Mouse (Mus musculus): ENCODE measurements around the gene Eddm3b.
"Not testable (repeated sequence)": the region's sequence is repeated elsewhere in the genome, so short reads cannot be mapped to it uniquely, and the experiment has no call there.

Gene Eddm3b

DNA sequence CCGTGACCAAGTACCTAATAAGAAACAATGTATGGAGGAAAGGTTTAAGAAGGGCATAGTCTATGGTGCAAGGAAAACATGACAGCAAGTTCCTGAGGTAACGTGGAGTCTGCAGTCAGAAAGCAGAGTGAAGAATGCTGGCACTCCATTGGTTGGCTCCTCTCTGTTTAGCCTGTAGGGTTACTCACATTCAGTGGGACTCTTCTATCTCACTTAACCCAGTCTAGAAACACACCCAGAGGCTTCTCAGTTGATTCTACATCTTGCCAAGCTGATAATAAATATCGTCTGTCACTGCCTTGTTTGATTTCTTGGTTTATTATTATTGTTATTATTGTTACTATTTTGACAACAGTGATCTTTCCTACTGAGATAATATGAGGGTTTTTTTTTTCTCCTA, 28.3 kb downstream of the Eddm3b start:
- no peak for DNase-seq (ENCODE audit: low read depth)

DNA sequence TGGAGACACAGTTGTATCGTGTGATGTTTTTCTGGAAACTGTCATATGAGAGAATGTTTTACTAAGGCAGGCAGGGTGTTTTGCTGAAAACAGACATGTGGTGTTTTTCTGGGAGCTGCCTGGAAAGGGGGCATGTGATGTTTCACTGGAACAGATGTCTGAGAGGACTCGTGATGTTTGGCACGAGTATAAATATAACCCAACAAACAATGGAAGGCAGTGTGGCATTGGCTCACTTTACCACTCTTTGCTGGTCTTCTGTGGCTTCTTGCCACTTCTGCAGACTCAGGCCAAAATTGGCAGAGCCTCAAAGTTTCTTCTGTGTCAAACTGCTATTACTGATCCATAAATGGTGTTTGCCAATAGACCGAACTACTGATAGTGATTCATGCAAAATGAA, 29.1 kb downstream of the Eddm3b start:
- peak; percentile 24 for DNase-seq (ENCODE audit: low read depth)

DNA sequence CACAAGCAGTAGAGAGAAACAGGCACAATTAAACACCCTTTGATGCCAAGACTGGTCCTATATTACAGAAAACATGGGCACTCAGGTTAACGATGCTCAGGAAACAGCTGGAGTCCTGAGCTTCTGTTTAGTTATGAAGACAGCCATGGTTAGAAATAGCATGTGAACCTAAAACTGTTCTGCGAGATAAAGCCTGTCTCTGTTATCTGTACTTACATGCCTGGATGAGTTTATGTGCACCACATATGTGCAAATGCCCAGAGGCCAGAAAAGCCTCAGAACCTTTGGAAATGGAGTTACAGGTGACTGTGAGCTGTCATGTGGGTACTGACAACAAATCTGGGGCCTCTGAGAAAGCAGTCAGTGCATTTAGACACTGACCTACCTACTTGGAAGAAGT, 29.7 kb downstream of the Eddm3b start:
- no peak for DNase-seq (ENCODE audit: low read depth)

DNA sequence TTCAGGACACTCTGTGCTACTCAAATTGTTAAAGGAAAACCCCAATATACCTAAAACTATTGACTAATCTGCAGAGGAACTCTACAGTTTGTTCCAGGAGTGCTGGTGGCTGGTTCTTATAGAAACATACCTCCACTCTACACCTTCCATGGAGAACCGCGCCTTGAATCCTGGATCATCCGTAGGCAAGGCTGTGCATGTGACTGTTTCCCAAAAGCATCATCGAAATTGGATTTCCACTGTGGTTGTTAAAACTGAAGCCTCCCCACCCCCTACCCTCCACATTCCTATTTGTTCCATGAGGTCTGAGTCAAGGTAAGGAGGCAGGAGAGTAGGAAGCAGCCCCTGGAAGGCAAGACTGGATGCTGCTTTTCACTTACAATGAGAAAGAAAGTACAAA, 30.2 kb downstream of the Eddm3b start:
- no peak for DNase-seq (ENCODE audit: low read depth)

DNA sequence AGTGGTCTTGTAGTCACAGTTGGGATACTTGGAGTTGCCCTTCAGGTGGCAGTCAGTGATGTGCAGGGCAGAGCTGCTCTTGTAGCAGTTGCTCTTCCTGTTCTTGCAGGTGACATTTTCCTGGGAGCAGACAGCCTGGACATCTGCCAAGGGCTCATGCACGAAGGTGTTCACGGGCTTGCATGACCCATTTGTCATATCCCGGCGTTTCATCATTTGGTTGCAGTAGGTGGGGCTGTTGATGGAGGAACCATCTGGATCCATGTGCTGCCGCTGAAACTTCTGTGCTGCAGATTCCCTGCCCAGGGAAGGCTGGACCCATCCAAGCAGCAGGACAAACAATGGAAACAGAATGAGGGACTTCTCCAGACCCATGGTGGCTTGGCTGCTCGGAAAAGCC, 31.3 kb downstream of the Eddm3b start:
- no peak for DNase-seq (ENCODE audit: low read depth)

DNA sequence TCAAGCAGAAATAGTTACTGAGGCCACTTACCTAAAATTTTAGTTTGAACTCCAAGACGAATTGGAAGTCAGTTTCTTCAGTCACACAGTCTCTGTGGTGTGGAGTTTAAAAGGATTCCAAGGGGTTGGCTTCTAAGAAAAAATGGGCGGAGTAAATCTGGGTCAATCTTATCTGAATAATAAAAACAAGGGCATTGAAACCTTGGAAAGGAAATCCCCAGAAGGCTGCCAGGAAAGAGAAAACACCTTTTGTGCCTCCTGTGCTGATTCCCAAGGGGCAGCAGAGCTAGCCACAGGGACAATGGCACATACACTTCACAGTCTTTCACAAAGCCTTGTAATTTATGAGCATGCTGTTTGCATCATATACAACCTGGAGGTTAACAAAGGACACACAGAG, 32.5 kb downstream of the Eddm3b start, which contains the start of gene Rnase1:
Gene Rnase1 (minus strand): TSS at position 101 of the 400 bp plus-strand sequence.
- no peak for DNase-seq (ENCODE audit: low read depth)

DNA sequence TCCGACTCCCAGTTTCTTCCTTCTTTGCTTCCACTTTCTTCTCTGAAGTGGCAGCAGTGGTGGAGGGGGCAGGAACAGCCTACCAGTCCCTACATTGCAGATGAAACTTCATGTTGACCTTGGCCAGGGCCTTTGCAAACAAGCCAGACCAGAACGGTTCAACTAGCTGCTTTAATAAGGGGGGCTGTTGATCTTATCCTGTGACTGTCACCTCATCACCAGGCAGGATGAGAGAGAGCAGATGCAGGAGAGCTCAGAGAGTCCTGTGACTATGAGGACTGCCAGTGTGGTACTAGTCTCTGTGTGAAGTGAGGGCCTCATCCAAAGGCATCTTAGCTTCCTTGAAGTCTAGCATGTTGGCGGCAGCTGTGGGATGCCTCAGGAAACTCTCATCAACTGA, 33.8 kb downstream of the Eddm3b start:
- no peak for DNase-seq (ENCODE audit: low read depth)

DNA sequence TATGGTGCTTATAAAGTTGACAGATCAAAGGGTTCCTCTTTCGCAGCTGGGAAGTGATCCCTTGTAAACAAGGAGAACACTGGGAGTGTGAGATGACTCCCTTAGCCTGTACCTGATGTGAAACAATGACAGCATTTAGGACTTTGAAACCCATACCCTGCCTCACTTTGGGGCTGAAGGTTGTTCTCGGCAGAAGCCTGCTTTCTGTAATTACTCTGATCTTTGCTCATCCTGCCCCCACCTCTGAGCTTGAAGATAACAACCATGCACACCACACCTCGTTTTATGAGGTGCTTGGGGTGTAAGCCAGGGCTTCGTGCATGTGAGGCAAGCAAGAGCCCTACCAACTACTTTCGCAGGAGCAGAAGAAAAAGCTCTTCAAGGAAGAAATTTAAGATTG, 34.9 kb downstream of the Eddm3b start:
- no peak for DNase-seq (ENCODE audit: low read depth)

DNA sequence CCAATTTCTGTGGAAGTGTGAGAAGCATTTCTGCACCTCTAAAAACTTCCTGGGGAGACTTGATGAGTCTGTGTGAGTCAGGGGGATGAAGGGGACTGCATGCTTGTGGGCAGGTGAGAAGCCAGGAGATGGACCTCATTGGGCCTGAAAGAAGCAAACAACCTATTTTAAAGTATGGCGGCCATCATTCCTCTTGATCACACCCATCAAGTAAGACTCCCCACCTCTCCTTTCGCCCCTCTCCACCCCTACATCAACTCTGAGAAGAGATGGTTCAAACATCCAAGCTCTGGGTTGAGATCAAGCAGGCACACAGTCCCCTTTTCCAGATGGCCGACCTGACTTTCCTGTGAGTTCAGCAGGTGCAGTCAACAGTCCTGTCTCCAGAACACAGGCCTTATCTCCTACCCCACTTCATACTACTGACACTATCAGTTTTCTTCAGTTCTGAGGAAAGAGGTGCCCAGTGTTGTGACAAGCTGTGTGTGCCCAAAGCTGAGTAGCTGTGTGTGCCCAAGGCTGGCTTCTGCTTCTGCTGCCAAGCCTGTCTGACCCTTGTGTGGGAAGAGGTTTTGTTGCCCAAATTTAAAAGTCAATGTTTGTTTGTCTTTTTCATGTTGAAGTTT, 36.1 kb downstream of the Eddm3b start:
- no peak for DNase-seq (ENCODE audit: low read depth)

DNA sequence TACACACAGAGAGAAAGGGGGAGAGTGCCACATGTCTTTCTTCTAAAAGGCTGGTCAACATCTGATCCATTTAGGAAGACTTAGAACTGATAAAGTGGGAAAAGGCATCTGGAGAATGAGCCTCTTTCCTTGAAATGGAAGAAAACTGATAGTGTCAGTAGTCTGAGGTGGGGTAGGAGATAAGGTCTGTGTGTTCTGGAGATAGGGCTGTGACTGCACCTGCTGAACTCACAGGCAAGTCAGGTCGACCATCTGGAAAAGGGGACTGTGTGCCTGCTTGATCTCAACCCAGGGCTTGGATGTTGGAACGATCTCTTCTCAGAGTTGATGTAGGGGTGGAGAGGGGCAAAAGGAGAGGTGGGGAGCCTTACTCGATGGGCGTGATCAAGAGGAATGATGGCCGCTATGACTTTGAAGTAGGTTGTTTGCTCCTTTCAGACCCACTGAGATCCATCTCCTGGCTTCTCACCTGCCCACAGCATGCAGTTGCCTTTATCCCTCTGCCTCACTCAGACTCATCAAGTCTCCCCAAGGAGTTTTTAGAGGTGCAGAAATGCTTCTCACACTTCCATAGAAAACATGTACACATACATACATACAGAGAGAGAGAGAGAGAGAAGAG, 38.1 kb downstream of the Eddm3b start:
- no peak for DNase-seq (ENCODE audit: low read depth)

DNA sequence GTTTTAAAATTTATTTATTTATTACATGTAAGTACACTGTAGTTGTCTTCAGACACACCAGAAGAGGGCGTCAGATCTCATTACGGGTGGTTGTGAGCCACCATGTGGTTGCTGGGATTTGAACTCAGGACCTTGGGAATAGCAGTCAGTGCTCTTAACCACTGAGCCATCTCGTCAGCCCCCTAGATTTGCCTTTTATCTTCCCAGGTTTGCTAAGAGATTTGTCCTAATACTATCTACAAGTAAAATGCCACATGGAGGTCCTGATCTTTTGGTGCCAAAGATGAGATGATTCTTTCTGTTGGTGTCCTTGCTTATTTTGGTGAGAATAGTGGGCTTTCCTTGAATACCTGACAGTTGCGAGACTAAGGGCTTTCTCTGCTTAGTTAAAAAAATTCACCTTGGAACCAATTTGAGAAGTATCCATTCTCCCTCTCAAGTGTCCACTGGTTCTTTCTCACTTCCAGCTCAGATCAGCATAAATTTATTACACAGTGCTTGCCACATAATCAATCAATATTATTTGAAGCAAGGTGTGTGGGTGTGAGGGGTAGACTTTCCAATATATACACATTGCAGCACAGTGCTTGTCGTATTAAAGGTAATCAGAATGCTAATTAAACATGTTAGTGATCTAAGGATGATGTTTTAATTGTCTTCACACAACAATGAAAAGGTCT, 42.0 kb downstream of the Eddm3b start:
- DNase-seq (ENCODE audit: low read depth), result no peak

DNA sequence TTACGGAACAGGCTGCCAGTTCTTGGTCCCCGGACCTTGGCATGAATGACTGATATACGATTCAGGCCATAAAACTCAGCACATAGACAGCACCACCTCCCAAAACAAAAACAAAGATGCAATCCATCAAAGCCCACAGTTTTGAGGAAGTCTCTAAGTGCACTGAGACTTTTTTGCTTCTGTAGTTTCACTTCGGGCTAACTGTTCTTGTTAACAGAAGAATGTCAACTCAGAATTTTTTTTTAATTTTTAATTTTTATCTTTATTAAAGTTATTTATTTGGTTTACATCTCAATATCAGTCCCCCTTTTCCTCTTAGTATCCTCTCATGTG, 42.5 kb downstream of the Eddm3b start:
- DNase-seq (ENCODE audit: low read depth), result no peak

DNA sequence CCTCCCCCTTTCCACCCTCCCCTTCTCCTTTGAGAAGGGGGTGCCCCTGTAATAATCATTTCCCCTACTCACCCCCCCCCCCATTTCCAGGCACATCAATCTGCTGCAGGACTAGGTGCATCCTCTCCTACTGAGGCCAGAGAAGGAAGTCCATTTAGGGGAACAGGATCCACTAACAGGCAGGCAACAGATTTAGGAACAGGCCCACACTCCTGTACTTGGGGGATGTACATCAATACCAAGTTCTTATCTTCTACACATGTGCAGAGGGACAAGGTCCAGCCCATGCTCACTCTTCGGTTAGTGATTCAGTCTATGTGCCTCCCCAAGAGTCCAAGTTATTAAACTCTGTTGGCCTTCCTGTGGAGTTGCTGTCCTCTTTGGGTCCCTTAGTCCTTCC, 42.8 kb downstream of the Eddm3b start:
- no peak for DNase-seq (ENCODE audit: low read depth)

DNA sequence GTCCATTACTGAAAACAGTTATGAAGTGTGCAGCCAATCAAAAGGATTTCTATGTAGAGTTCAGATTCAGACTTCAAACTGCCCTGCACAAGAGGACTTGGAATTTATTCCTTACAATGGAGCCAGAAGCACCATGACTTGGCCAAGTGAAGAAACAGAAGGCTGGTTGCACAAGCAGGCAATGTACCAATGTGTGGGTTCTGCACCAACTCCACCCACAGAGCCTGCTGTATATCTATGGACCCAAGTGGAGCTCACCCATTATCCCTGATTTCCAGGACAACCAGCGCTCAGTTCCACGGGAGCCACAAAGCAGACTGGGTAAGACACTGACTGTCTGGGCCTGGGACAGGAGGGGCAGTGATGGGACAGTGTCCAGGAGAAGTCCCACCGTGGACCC, 47.8 kb downstream of the Eddm3b start, which contains the start of gene Rnase2b:
Gene Rnase2b (plus strand): TSS at position 285 of the 400 bp plus-strand sequence.
- DNase-seq (ENCODE audit: low read depth), result not testable (repeated sequence)

DNA sequence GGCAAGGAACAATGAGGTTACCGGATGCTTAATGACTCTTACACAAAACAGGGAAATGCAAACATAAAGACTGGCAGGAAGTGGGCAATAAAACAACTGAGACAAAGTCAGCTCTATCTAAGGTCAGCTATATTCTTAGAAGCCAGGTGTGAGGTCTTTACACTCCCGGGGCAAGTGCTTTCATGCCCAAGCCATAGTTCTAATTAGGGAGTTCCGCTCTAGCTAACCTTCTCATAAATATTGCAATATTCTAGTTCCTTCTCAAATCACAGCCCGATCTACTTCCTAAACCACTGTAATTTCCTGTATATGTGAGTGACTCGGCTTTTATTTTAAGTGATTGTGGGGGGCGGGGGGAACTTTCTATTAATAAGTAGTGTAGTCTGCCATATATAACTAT, 49.1 kb downstream of the Eddm3b start:
- DNase-seq (ENCODE audit: low read depth), result not testable (repeated sequence)

DNA sequence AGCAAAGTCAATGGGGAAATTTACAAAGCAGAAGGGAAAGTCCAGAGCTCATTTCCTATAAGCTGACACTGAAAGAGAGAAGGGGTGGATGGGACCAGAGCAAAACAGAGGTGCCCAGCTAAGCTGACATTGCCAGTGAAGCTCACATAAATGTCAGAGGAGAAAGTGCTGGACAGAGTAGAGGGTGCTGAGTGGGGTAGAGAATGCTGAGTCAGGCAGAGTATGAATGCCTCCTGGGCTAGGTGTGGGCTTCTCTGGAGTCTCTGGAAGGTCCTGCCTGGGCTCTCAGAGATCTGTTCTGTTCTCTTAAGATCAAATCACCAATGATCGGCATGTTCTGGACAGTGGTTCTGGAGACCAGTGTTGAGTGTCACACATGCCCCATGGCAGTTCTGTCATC, 51.2 kb downstream of the Eddm3b start:
- DNase-seq (ENCODE audit: low read depth), result no peak

DNA sequence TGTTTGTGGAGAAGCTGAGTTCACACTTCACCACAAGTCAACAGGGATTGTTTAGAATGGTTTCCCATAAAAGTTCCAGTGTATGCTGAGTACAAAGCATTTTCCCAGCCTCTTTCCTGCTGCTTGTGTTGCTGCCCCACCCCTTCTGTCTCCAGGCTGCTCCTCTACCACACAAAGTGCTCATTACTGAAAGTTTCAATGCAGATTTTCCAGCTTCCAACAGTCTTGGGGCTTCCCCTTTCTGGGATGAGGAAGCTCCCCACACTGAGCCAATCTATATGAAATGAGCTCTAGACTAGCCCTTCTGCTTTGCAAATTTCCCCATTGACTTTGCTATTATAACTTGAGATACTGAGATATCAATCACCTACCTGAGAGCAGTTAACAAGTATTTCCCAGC, 51.8 kb downstream of the Eddm3b start:
- DNase-seq (ENCODE audit: low read depth), result no peak

Data from NIH3T3 (cell line).